In the genomic region with DNA sequence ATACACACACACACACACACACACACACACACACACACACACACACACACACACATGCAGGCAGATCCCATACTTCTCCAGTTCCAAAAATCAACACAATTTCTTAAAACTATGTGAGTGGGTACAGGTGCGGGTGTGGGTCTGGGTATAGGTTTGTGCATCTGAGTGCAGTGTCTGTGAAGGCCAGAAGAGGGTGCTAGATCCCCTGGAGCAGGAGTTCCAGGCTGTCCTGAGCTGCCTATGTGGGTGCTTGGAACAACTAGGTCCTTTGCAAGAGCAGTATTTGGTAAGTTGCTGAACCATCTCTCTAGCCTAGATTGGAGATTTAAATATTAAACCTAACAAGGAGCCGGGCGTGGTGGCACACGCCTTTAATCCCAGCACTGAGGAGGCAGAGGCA, we compare ENCODE assay signal across 14 mouse cellular contexts. TPM values are rescaled to one million over a fixed set of nuclear protein-coding genes. Genes with fewer than 3 reads are reported as not detected.
DNase-seq lines count a peak whose midpoint lies in the region; ATAC-seq and TF ChIP-seq lines count a peak whose summit lies in the region.
"Had no signal": no experiment of that assay in that cellular context is flagged by ENCODE, and none has a peak within 500 bp of the region (broad histone marks: within the 10 kb centered on the region; RNA-seq: fewer than 3 reads in every experiment).

No protein-coding gene starts in this region.

- H3K4me2 ChIP-seq in kidney, postnatal 0 days (ENCODE audit: low read length): no peak overlapping the region
- H3K4me2 ChIP-seq: hindbrain, embryonic 15.5 days; midbrain, embryonic 15.5 days had no signal

- H3K27ac ChIP-seq in kidney, postnatal 0 days: no peak overlapping the region
- H3K27ac ChIP-seq in bone marrow, adult 2 months (ENCODE audit: control insufficient read depth, insufficient read depth, low read depth, low read length, poor library complexity): no peak overlapping the region
- H3K27ac ChIP-seq: hindbrain, embryonic 15.5 days; midbrain, embryonic 15.5 days had no signal

- no peaks in the 10 kb centered on the region for H3K36me3 ChIP-seq in kidney, postnatal 0 days (ENCODE audit: insufficient read depth, low read length)
- H3K36me3 ChIP-seq: hindbrain, embryonic 15.5 days; midbrain, embryonic 15.5 days had no signal

- no peak for ATAC-seq in kidney, postnatal 0 days (replicated peaks; ENCODE audit: low FRiP score, low read depth)
- no peak for ATAC-seq in megakaryocyte-erythroid progenitor cell, adult 5-6 weeks (replicated peaks; ENCODE audit: low FRiP score, low TSS enrichment, poor library complexity, severe bottlenecking)
- ATAC-seq: forebrain, embryonic 14.5 days; midbrain, embryonic 15.5 days; Patski had no signal

- no peak for TF ChIP-seq POLR2A in bone marrow, adult 2 months (IDR thresholded peaks at IDR 0.05; ENCODE audit: borderline replicate concordance, control insufficient read depth, low read depth, low read length)

- H3K4me3 ChIP-seq in kidney, postnatal 0 days (replicated peaks; ENCODE audit: low read depth, low read length): no peak overlapping the region
- H3K4me3 ChIP-seq in bone marrow, adult 2 months (replicated peaks; ENCODE audit: control insufficient read depth, low read depth, low read length): no peak overlapping the region
- H3K4me3 ChIP-seq: hindbrain, embryonic 15.5 days; midbrain, embryonic 15.5 days had no signal

- no peak for DNase-seq in kidney, postnatal 0 days (ENCODE audit: low spot score)
- DNase-seq in kidney, postnatal 10 days: no peak
- peak; percentile 10 for DNase-seq in thymus, postnatal 25 days
- DNase-seq in thymus, postnatal 10 days (ENCODE audit: low spot score in 2 of 2): no peak
- no peak for DNase-seq in cerebellum, postnatal 36 days
- DNase-seq: adrenal gland, postnatal 10 days; kidney, postnatal 36 days; right cerebral cortex, postnatal 14 days had no signal

- over 99% methylated on average over 4 of the region's 4 CpGs for WGBS in kidney, postnatal 0 days
- 95% methylated on average over 4 of the region's 4 CpGs for WGBS in bone marrow, adult 2 months

- H3K9ac ChIP-seq in kidney, postnatal 0 days (ENCODE audit: low read depth, low read length): no peak overlapping the region
- H3K9ac ChIP-seq: hindbrain, embryonic 15.5 days; midbrain, embryonic 15.5 days had no signal

- no peaks in the 10 kb centered on the region for H3K9me3 ChIP-seq in kidney, postnatal 0 days (replicated peaks; ENCODE audit: low read length)
- H3K9me3 ChIP-seq: hindbrain, embryonic 15.5 days; midbrain, embryonic 15.5 days had no signal

- peak; percentile 27; the same call in 1 of the 2 replicates for TF ChIP-seq CTCF in kidney, postnatal 0 days (IDR thresholded peaks at IDR 0.05; ENCODE audit: low read depth)
- TF ChIP-seq CTCF in bone marrow, adult 2 months (IDR thresholded peaks at IDR 0.05; ENCODE audit: control insufficient read depth, insufficient read depth, low read length): peak; percentile 54; the same call in 1 of the 2 replicates

- H3K4me1 ChIP-seq in kidney, postnatal 0 days (replicated peaks; ENCODE audit: insufficient read depth, low read length): peaks cover 27% of the 10 kb centered on the region
- H3K4me1 ChIP-seq in bone marrow, adult 2 months (ENCODE audit: control insufficient read depth, insufficient read depth, low read length): no peaks in the 10 kb centered on the region
- H3K4me1 ChIP-seq: hindbrain, embryonic 15.5 days; midbrain, embryonic 15.5 days had no signal

- no peaks in the 10 kb centered on the region for H3K27me3 ChIP-seq in kidney, postnatal 0 days (ENCODE audit: insufficient read depth, low read length)
- H3K27me3 ChIP-seq: hindbrain, embryonic 15.5 days; midbrain, embryonic 15.5 days; Patski had no signal

RNA-seq across cellular contexts. Expression of a gene that starts 33.5 kb away (rescaled TPM):
- 147 and 164 TPM in 2 replicates for polyA plus RNA-seq in kidney, postnatal 0 days (2015; fragmentation: Nextera tagmentation; extraction: Ambion mirVana)
- polyA plus RNA-seq in bone marrow, adult 2 months (2011; ENCODE audit: insufficient read depth, insufficient read length, low replicate concordance, missing spikeins): 38.8 and 45.4 TPM in 2 replicates
- 103 and 128 TPM in 2 replicates for total RNA-seq in megakaryocyte-erythroid progenitor cell, adult 5-6 weeks (2014; fragmentation: Nextera tagmentation)
- total RNA-seq in megakaryocyte-erythroid progenitor cell, adult 5-6 weeks (2017): 73.6 and 186 TPM in 2 replicates
